Mouse (Mus musculus): ENCODE results near the gene Rbfox1. TPM values are rescaled to one million over a fixed set of nuclear protein-coding genes. Genes with fewer than 3 reads are reported as not detected.

Rbfox1 gene
- polyA plus RNA-seq, 1 experiment = not detected

DNA sequence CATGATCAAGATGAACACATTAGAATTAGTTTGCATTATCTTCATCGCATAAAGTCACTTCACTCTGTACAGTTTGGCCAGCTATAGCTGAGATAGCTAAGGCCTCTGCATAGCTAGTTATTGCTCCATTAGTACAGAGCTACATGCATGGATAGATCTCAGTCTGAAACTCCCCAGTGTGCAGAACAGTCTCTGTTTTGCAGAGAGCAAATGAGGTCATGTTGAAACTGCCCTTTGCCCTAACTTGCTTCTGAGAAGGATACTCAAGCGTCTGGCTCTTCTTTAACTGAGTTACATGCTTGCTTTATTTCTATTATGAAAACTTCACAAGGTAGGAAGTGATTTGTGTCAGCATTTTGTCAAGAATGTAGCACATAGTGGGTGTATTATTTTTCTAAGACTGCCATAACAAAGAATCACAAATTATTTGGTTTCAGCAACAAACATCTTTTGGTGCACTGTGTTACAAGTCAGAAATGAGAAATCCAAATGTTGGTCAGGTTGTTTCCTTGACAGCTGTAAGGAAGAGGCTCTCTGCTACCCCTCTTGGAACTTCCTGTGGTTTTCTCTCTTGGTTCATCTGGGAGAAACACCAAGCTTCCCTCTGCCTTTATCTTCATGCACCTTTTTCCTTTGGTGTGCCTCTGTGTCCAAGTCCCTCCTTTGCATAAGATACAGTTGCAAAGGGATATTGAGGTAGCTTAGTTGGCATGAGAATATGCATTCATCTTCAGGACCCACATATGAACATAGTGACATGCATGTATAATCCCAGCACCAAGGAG lies 1321.2 kb downstream of the Rbfox1 start:
- TF ChIP-seq CTCF (IDR thresholded peaks at IDR 0.05; ENCODE audit: low read depth, low read length) = no peak
- TF ChIP-seq POLR2A (IDR thresholded peaks at IDR 0.05; ENCODE audit: borderline replicate concordance, low read depth, low read length) = no peak
- H3K27ac ChIP-seq (ENCODE audit: insufficient read depth, low read depth, low read length) = no peak overlapping the region
- no peaks in the 10 kb centered on the region for H3K4me1 ChIP-seq (ENCODE audit: control insufficient read depth, insufficient read depth, low read length)
- no peak overlapping the region for H3K4me3 ChIP-seq (ENCODE audit: insufficient read depth, low read length)

DNA sequence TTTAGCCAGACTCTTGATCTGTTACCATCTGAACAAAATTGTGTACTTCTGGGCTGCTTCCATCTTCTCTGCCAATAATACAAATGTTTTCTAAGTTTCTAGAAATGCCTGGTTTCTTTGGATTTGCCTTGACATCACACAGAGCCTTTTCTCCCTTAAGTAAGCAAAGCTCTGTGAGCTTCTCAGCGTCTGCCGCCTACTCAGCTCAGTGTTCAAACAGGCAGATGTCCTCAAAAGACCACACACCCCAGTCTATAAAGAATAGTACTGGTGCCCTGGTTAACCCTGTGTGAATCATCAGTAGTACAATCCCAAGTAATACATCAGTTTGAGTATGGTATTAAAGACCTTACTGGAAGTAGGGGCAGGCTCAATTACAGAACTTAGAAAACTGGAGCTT lies 1322.4 kb downstream of the Rbfox1 start:
- Histone ChIP-seq H3K4me3 (ENCODE audit: insufficient read depth, low read length) (no peak overlapping the region), H3K4me1 (ENCODE audit: control insufficient read depth, insufficient read depth, low read length) (no peaks in the 10 kb centered on the region), H3K27ac (ENCODE audit: insufficient read depth, low read depth, low read length) (no peak overlapping the region)
- TF ChIP-seq CTCF (IDR thresholded peaks at IDR 0.05; ENCODE audit: low read depth, low read length) (no peak), POLR2A (IDR thresholded peaks at IDR 0.05; ENCODE audit: borderline replicate concordance, low read depth, low read length) (no peak)

DNA sequence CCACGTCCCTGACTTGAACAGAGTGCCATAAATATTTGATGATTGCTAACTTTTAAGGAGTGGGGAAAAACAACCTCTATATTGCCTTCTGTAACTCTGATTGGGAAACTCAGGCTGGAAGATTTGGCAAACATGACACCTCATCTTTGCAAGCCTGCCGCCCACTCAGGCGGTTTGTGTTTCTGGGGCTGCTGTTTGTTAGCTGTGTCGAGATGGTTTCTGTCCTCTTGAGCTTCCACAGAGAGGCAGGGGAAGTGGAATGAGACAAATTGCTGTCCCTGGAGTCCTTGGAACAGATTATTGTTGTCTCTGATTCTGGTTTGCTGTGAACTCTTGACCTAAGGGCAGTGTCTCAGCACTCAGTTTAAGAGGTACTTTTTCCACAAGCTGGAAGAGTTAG lies 1327.6 kb downstream of the Rbfox1 start:
- no peak overlapping the region for H3K4me3 ChIP-seq (ENCODE audit: insufficient read depth, low read length)
- TF ChIP-seq POLR2A (IDR thresholded peaks at IDR 0.05; ENCODE audit: borderline replicate concordance, low read depth, low read length) (no peak), CTCF (IDR thresholded peaks at IDR 0.05; ENCODE audit: low read depth, low read length) (no peak)

DNA sequence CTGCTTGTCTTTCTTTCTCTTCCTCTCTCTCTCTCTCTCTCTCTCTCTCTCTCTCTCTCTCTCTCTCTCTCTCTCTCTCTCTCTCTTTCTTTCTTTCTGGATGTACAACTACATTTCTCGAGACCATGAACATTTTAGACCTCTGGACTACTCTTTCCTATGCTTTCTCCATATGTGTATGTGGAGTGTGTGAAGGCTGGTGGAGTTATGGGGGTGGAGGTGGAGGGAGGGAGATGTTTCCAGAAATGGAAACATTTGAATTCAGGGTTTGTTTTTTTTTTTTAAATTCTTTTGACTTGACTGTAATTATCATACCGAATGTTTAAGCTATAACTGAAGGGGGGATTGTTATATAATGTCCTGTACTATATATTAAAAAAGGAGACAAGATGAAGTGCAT lies 1338.1 kb downstream of the Rbfox1 start:
- H3K27ac ChIP-seq (ENCODE audit: insufficient read depth, low read depth, low read length) = no peak overlapping the region
- H3K4me1 ChIP-seq (ENCODE audit: control insufficient read depth, insufficient read depth, low read length) = peaks cover 2% of the 10 kb centered on the region; the same call in 1 of the 2 replicates
- no peak overlapping the region for H3K4me3 ChIP-seq (ENCODE audit: insufficient read depth, low read length)
- TF ChIP-seq CTCF (IDR thresholded peaks at IDR 0.05; ENCODE audit: low read depth, low read length) (no peak), POLR2A (IDR thresholded peaks at IDR 0.05; ENCODE audit: borderline replicate concordance, low read depth, low read length) (no peak)

More for the DNA sequence above, 1327.6 kb downstream of the Rbfox1 start:
- no peaks in the 10 kb centered on the region for H3K4me1 ChIP-seq (ENCODE audit: control insufficient read depth, insufficient read depth, low read length)
- no peak overlapping the region for H3K27ac ChIP-seq (ENCODE audit: insufficient read depth, low read depth, low read length)

DNA sequence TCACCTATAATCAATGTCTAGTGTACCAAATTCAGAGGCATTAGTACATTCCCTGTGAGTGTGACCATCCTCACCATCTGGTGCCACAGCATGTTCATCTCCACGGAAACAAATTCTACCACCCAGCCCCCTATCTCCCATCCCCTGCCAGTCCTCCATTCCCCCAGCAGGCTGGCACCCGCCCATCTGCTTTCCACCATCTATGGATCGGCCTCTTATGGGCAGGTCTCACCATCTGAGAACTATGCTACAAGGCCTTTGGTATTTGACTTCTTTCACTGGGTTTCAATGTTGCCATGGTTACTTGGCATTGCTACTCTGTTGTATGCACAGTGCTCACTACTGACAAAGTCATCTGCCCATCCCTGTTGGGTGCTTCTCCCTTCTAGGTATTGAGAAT lies 1340.8 kb downstream of the Rbfox1 start:
- Histone ChIP-seq H3K4me1 (ENCODE audit: control insufficient read depth, insufficient read depth, low read length) (no peaks in the 10 kb centered on the region), H3K27ac (ENCODE audit: insufficient read depth, low read depth, low read length) (no peak overlapping the region), H3K4me3 (ENCODE audit: insufficient read depth, low read length) (no peak overlapping the region)
- TF ChIP-seq CTCF (IDR thresholded peaks at IDR 0.05; ENCODE audit: low read depth, low read length) (no peak), POLR2A (IDR thresholded peaks at IDR 0.05; ENCODE audit: borderline replicate concordance, low read depth, low read length) (no peak)

DNA sequence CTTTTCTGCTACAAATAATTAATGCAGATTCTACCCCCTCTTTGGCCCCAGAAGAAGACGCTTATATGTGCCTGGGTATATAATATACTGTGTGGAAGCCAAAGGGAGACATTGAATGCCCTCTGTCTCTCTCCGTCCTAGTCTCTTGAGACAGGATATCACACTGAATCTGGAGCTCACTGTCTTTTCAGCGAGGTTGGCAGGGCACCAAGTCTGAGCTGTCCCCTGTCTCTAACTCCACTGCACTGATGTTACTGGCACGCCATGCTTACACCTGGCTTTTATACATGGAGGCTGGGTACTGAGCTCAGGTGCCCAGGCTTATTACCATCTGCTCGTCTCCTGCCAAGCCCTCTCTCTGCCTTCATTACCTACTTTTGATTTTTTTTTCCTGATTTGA lies 1343.1 kb downstream of the Rbfox1 start:
- Histone ChIP-seq H3K4me3 (ENCODE audit: insufficient read depth, low read length) (no peak overlapping the region), H3K4me1 (ENCODE audit: control insufficient read depth, insufficient read depth, low read length) (no peaks in the 10 kb centered on the region), H3K27ac (ENCODE audit: insufficient read depth, low read depth, low read length) (no peak overlapping the region)
- TF ChIP-seq CTCF (IDR thresholded peaks at IDR 0.05; ENCODE audit: low read depth, low read length) (no peak), POLR2A (IDR thresholded peaks at IDR 0.05; ENCODE audit: borderline replicate concordance, low read depth, low read length) (no peak)

DNA sequence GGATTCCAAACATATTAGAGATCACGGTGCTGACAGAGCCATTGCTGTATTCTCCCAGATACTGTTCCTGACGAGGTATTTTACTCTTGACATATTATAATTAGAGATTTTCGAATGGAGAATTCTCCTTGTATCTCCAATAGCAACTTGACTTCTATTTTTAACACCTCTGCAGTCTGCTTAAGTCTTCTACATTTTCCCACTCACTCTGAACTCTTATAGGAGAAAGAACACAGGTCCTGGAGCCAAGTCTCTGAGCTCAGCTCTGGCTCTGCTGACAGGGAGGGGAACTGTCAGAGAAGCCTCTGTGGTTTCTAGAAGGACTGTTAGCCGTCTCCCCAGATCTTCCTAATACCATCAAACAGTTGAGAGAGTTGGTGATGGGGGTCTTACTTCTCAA lies 1344.1 kb downstream of the Rbfox1 start:
- H3K27ac ChIP-seq (ENCODE audit: insufficient read depth, low read depth, low read length) = no peak overlapping the region
- H3K4me3 ChIP-seq (ENCODE audit: insufficient read depth, low read length) = no peak overlapping the region
- H3K4me1 ChIP-seq (ENCODE audit: control insufficient read depth, insufficient read depth, low read length) = no peaks in the 10 kb centered on the region
- TF ChIP-seq CTCF (IDR thresholded peaks at IDR 0.05; ENCODE audit: low read depth, low read length) = no peak
- no peak for TF ChIP-seq POLR2A (IDR thresholded peaks at IDR 0.05; ENCODE audit: borderline replicate concordance, low read depth, low read length)

DNA sequence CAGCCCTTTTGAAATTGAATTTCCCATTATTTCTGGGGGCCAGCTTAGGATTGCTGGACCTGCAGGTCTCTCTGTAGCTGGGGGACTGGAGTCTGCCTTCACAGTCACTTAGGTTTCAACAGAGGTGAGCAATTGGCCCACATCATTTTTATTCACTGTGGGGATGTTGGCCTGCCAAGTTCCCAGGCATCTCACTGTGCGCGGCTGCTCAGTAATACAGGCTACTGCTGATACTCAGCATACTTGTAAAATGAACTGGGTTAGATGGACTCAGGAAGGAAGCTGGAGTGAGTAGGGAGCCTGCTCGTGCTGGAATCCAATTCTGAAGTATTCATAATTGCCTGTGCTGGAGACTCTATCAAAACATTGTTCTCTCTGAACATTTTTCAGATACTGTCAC lies 1356.5 kb downstream of the Rbfox1 start:
- Histone ChIP-seq H3K4me1 (ENCODE audit: control insufficient read depth, insufficient read depth, low read length) (no peaks in the 10 kb centered on the region), H3K4me3 (ENCODE audit: insufficient read depth, low read length) (no peak overlapping the region), H3K27ac (ENCODE audit: insufficient read depth, low read depth, low read length) (no peak overlapping the region)
- no peak for TF ChIP-seq POLR2A (IDR thresholded peaks at IDR 0.05; ENCODE audit: borderline replicate concordance, low read depth, low read length)
- TF ChIP-seq CTCF (IDR thresholded peaks at IDR 0.05; ENCODE audit: low read depth, low read length) = no peak

DNA sequence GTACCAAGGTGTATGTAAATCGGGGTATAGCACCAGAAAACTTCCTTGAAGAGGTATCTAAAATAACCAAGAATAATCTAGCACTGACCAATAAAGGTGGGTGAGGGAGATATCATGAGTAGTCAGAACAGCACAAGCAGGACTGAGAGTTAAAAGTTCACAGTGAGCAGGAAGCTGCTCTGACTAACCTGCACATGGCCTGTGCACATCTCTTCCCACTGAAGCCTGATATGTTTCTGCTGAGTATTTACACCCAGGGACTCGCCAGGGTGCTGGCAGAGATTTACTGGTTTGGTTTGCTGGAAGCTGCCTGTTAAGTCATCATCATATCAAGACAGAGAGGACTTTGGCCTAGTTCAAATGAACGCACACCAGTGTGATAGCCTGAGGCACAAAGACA lies 1357.3 kb downstream of the Rbfox1 start:
- Histone ChIP-seq H3K27ac (ENCODE audit: insufficient read depth, low read depth, low read length) (no peak overlapping the region), H3K4me1 (ENCODE audit: control insufficient read depth, insufficient read depth, low read length) (peaks cover 5% of the 10 kb centered on the region; the same call in 1 of the 2 replicates), H3K4me3 (ENCODE audit: insufficient read depth, low read length) (no peak overlapping the region)
- TF ChIP-seq POLR2A (IDR thresholded peaks at IDR 0.05; ENCODE audit: borderline replicate concordance, low read depth, low read length) (no peak), CTCF (IDR thresholded peaks at IDR 0.05; ENCODE audit: low read depth, low read length) (no peak)

DNA sequence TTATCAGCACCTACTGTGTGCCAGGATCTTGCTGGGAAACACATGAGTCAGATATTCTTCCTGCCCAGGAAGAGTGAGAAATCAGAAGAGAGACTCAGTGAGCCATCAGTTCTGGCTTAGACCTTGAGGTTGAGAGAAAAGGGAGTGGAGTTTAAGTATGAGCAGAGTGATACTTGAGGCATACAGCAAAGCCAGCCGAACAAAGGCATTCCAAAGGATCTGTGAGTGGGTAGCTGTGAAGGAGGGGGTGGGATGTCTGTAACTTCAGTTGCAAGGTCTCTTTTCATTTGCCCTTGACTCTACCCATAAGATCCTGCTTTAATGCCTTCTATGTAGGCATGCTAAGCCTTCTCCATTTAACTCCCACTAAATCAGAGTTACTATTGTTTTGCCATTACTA lies 1359.2 kb downstream of the Rbfox1 start:
- Histone ChIP-seq H3K4me1 (ENCODE audit: control insufficient read depth, insufficient read depth, low read length) (peaks cover 6% of the 10 kb centered on the region; the same call in 1 of the 2 replicates), H3K4me3 (ENCODE audit: insufficient read depth, low read length) (no peak overlapping the region), H3K27ac (ENCODE audit: insufficient read depth, low read depth, low read length) (no peak overlapping the region)
- TF ChIP-seq POLR2A (IDR thresholded peaks at IDR 0.05; ENCODE audit: borderline replicate concordance, low read depth, low read length) (no peak), CTCF (IDR thresholded peaks at IDR 0.05; ENCODE audit: low read depth, low read length) (no peak)

Measured in bone marrow macrophage, adult 2 months (primary cell).